10 mouse cellular contexts compared by ENCODE assay signal in genomic region chr9:28289696-28290330, GRCm38 (mm10).
DNase-seq lines count a peak whose midpoint lies in the region; ATAC-seq and TF ChIP-seq lines count a peak whose summit lies in the region.
"Had no signal": no experiment of that assay in that cellular context is flagged by ENCODE, and none has a peak within 500 bp of the region (broad histone marks: within the 10 kb centered on the region; RNA-seq: fewer than 3 reads in every experiment).

No protein-coding gene starts in this region.

- 7% methylated on average over 1 of the region's 1 CpGs for WGBS in forebrain, embryonic 14.5 days
- 29% methylated on average over 1 of the region's 1 CpGs for WGBS in forebrain, embryonic 12.5 days
- 29% methylated on average over 1 of the region's 1 CpGs for WGBS in heart, postnatal 0 days

- no peaks in the 10 kb centered on the region for H3K36me3 ChIP-seq in forebrain, embryonic 14.5 days (ENCODE audit: control insufficient read depth, insufficient read depth, low read length)
- H3K36me3 ChIP-seq in forebrain, embryonic 12.5 days (replicated peaks): no peaks in the 10 kb centered on the region
- no peaks in the 10 kb centered on the region for H3K36me3 ChIP-seq in heart, postnatal 0 days (replicated peaks; ENCODE audit: control insufficient read depth, insufficient read depth, low read length)
- H3K36me3 ChIP-seq: embryonic facial prominence, embryonic 12.5 days had no signal

- no peaks in the 10 kb centered on the region for H3K4me1 ChIP-seq in forebrain, embryonic 14.5 days (ENCODE audit: control insufficient read depth, insufficient read depth, low read length)
- H3K4me1 ChIP-seq in forebrain, embryonic 12.5 days: peaks cover 6% of the 10 kb centered on the region; the same call in 1 of the 2 replicates
- no peaks in the 10 kb centered on the region for H3K4me1 ChIP-seq in heart, postnatal 0 days (ENCODE audit: control insufficient read depth, insufficient read depth)
- H3K4me1 ChIP-seq: embryonic facial prominence, embryonic 12.5 days; megakaryocyte, embryonic 14.5 days had no signal

- H3K27me3 ChIP-seq in forebrain, embryonic 14.5 days (replicated peaks; ENCODE audit: control insufficient read depth, insufficient read depth, low read length): no peaks in the 10 kb centered on the region
- H3K27me3 ChIP-seq in forebrain, embryonic 12.5 days: no peaks in the 10 kb centered on the region
- H3K27me3 ChIP-seq in heart, postnatal 0 days (ENCODE audit: control insufficient read depth, insufficient read depth, low read length): no peaks in the 10 kb centered on the region
- H3K27me3 ChIP-seq: embryonic facial prominence, embryonic 12.5 days; megakaryocyte, embryonic 14.5 days had no signal

- TF ChIP-seq EP300 in heart, postnatal 0 days (IDR thresholded peaks at IDR 0.05; ENCODE audit: low read depth): no peak

- H3K9me3 ChIP-seq in forebrain, embryonic 14.5 days (replicated peaks; ENCODE audit: control insufficient read depth, low read length): no peaks in the 10 kb centered on the region; the same call in 1 of the 2 replicates
- H3K9me3 ChIP-seq in forebrain, embryonic 12.5 days: no peaks in the 10 kb centered on the region
- H3K9me3 ChIP-seq in heart, postnatal 0 days (replicated peaks; ENCODE audit: control insufficient read depth, low read length): no peaks in the 10 kb centered on the region

- TF ChIP-seq CTCF in heart, postnatal 0 days (IDR thresholded peaks at IDR 0.05; ENCODE audit: low read depth): no peak

- ATAC-seq in forebrain, embryonic 14.5 days: no peak
- no peak for ATAC-seq in forebrain, embryonic 12.5 days (ENCODE audit: low FRiP score)
- ATAC-seq in heart, postnatal 0 days (ENCODE audit: insufficient read depth, low read depth): peak; percentile 76

- H3K4me3 ChIP-seq in forebrain, embryonic 14.5 days (ENCODE audit: low read depth, low read length): no peak overlapping the region
- no peak overlapping the region for H3K4me3 ChIP-seq in forebrain, embryonic 12.5 days (replicated peaks)
- no peak overlapping the region for H3K4me3 ChIP-seq in heart, postnatal 0 days (ENCODE audit: low read depth, low read length)
- H3K4me3 ChIP-seq: embryonic facial prominence, embryonic 12.5 days; megakaryocyte, embryonic 14.5 days had no signal

- H3K9ac ChIP-seq in forebrain, embryonic 14.5 days (ENCODE audit: low read length): no peak overlapping the region
- no peak overlapping the region for H3K9ac ChIP-seq in forebrain, embryonic 12.5 days
- H3K9ac ChIP-seq in heart, postnatal 0 days (replicated peaks; ENCODE audit: low read depth, low read length): no peak overlapping the region
- H3K9ac ChIP-seq: embryonic facial prominence, embryonic 12.5 days had no signal

- DNase-seq in forebrain, embryonic 14.5 days (ENCODE audit: low spot score): peak; percentile 15
- peak; percentile 34 for DNase-seq in right cerebral cortex, adult 18-20 months
- DNase-seq in right cerebral cortex, postnatal 25 days: no peak
- DNase-seq in heart, postnatal 0 days (ENCODE audit: low spot score): peak; percentile 21
- peak; percentile 44 for DNase-seq in telencephalon, adult 2 months (ENCODE audit: low read depth, low spot score)
- no peak for DNase-seq in MN1 (ENCODE audit: low spot score)
- no peak for DNase-seq in liver

- no peak overlapping the region for H3K27ac ChIP-seq in forebrain, embryonic 14.5 days (ENCODE audit: low read depth, low read length)
- no peak overlapping the region for H3K27ac ChIP-seq in forebrain, embryonic 12.5 days
- H3K27ac ChIP-seq in heart, postnatal 0 days (ENCODE audit: low read depth): peak overlapping the region; percentile 8; the same call in 1 of the 2 replicates
- H3K27ac ChIP-seq: embryonic facial prominence, embryonic 12.5 days had no signal

- no peak overlapping the region for H3K4me2 ChIP-seq in forebrain, embryonic 14.5 days (ENCODE audit: low read length)
- H3K4me2 ChIP-seq in forebrain, embryonic 12.5 days: no peak overlapping the region
- H3K4me2 ChIP-seq in heart, postnatal 0 days (ENCODE audit: low read depth, low read length): no peak overlapping the region
- H3K4me2 ChIP-seq: embryonic facial prominence, embryonic 12.5 days had no signal

Comparison
In these comparisons a context has a peak if more than half of its experiments do, and no peak if none do; other contexts are left out.
1. DNase-seq: peak in forebrain, embryonic 14.5 days (single experiment), right cerebral cortex, adult 18-20 months (single experiment), heart, postnatal 0 days (single experiment) and telencephalon, adult 2 months (single experiment); none in right cerebral cortex, postnatal 25 days (single experiment), MN1 (single experiment) and liver (single experiment).